Mouse (Mus musculus) bone marrow, adult 2 months (tissue): ENCODE measurements around the gene Scnn1b. TPM values are rescaled to one million over a fixed set of nuclear protein-coding genes. Genes with fewer than 3 reads are reported as not detected.

ENCODE experiments used
- H3K27ac ChIP-seq: fragments of 200-500 bp; 2 replicates; pipeline ENCODE4 v1.5.1; 2012; ENCODE audit warnings: low read depth, mild to moderate bottlenecking, control low read depth, inconsistent platforms, low read length; ENCODE audit not compliant: control insufficient read depth, poor library complexity, insufficient read depth
- H3K4me1 ChIP-seq: fragments of 200-500 bp; 2 replicates; pipeline ENCODE4 v1.6.1; 2011; ENCODE audit warnings: low read length; ENCODE audit not compliant: control insufficient read depth, insufficient read depth
- H3K4me3 ChIP-seq: fragments of 200-500 bp; replicated peaks from 2 replicates; pipeline ENCODE3; 2011; ENCODE audit warnings: mild to moderate bottlenecking, low read depth, low read length, control low read depth; ENCODE audit not compliant: control insufficient read depth
- CTCF ChIP-seq: fragments of 200-500 bp; IDR thresholded peaks from 2 replicates; pipeline ENCODE4 v1.5.1; 2011; ENCODE audit warnings: low read length, control low read depth; ENCODE audit not compliant: control insufficient read depth, insufficient read depth
- POLR2A ChIP-seq: fragments of 200-500 bp; IDR thresholded peaks from 2 replicates; pipeline ENCODE4 v1.6.1; 2011; ENCODE audit warnings: low read depth, mild to moderate bottlenecking, control low read depth, low read length, borderline replicate concordance; ENCODE audit not compliant: control insufficient read depth
- WGBS: fragments of 180-500 bp; shearing (Covaris S2); methylation state at CpG from one replicate; pipeline ENCODE4 v1.1.7; 2018; 5-methylcytosine and 5-hydroxymethylcytosine counted together
- polyA plus RNA-seq: library from polyadenylated mRNA; stranded (reverse); fragments of >200 nt; gene quantifications from 2 replicates; pipeline ENCODE4 v1.2.4, GENCODE M21; 2011; ENCODE audit warnings: low replicate concordance; ENCODE audit not compliant: missing spikeins, insufficient read depth, insufficient read length

Gene Scnn1b
- 0.77 TPM in 1 of 2 replicates, not detected in the other for polyA plus RNA-seq

DNA sequence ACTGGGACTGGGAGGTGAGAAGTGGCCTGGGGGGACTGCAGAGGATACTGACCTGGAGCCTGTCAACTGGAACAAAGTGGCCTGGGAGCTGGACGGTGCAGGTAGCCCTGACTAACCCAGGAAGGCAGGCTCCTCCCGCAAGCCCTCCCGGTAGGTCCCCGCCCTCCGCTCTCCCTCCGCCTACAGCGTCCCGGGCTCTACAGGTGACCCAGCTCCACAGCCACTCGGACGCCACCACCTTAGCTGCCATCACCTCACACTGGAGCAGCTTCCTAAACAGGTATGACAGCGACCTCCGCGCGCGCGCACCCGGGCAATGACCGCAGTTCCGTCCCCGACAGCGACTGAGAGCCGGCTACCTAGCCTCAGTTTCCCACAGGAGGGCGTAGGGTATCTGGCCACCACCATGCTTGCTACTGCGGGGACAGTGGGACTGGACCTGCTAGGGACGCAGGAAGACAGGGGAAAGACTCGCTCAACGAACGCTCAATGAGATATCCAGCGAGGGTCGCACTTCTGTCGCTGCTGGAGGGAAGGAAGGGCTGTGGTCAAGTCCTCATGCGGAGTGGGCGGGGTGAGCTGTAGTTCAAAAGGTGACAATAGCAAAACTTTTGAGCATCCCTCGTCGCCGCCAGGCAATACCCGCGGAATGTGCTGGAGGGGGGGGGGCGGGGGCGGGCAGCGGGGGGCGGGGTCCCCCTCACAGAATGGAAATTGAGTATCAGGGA is at the start of gene Scnn1b:
Gene Scnn1b (plus strand): TSS at position 181 of the 728 bp plus-strand sequence.
- no peak within 1 kb of the TSS for H3K27ac ChIP-seq
- 9% methylated on average over 42 of the region's 42 CpGs for WGBS
- no peaks in the 10 kb centered on the region for H3K4me1 ChIP-seq
- no peak within 1 kb of the TSS for H3K4me3 ChIP-seq
- no peak for TF ChIP-seq CTCF
- TF ChIP-seq POLR2A = no peak

GRCm38 (mm10) chr7:121821632-121822031 is 43.2 kb upstream of the Scnn1b start:
- no peak overlapping the region for H3K4me3 ChIP-seq
- WGBS = 81% methylated on average over 6 of the region's 6 CpGs
- no peak overlapping the region for H3K27ac ChIP-seq
- no peaks in the 10 kb centered on the region for H3K4me1 ChIP-seq
- no peak for TF ChIP-seq CTCF
- TF ChIP-seq POLR2A = no peak

GRCm38 (mm10) chr7:121828481-121828880 is 36.4 kb upstream of the Scnn1b start:
- no peak for TF ChIP-seq POLR2A
- TF ChIP-seq CTCF = no peak
- H3K4me1 ChIP-seq = no peaks in the 10 kb centered on the region
- no peak overlapping the region for H3K27ac ChIP-seq
- 75% methylated on average over 1 of the region's 1 CpGs for WGBS
- no peak overlapping the region for H3K4me3 ChIP-seq

DNA sequence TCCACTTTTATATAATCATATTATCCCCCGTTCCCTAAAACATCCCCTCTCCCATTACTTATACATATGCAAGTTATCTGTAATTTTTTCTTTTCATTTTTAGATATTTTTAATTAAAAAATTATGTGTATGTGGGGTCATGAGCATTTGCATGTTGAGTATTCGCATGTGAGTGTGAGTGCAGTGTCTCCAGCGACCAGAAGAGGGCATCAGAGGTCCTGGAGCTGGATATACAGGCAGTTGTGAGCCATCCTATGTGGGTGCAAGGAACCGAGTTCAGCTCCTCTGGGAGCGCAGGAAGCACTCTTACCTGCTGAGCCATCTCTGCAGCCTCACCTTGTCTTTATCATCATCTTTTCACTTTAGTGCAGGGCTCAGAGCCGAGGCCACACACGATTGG is 29.4 kb upstream of the Scnn1b start:
- Histone ChIP-seq H3K4me3 (no peak overlapping the region), H3K4me1 (no peaks in the 10 kb centered on the region), H3K27ac (no peak overlapping the region)
- TF ChIP-seq CTCF (0 out of 2 replicates have a peak, but pooled peaks have one; percentile 17), POLR2A (no peak)
- 79% methylated on average over 7 of the region's 7 CpGs for WGBS

- H3K4me3 ChIP-seq = no peak overlapping the region
- 84% methylated on average over 7 of the region's 7 CpGs for WGBS
- TF ChIP-seq CTCF (no peak), POLR2A (no peak)
- no peak overlapping the region for H3K27ac ChIP-seq
- H3K4me1 ChIP-seq = no peaks in the 10 kb centered on the region
Observed at GRCm38 (mm10) chr7:121836827-121837226, 28.0 kb upstream of the Scnn1b start.

DNA sequence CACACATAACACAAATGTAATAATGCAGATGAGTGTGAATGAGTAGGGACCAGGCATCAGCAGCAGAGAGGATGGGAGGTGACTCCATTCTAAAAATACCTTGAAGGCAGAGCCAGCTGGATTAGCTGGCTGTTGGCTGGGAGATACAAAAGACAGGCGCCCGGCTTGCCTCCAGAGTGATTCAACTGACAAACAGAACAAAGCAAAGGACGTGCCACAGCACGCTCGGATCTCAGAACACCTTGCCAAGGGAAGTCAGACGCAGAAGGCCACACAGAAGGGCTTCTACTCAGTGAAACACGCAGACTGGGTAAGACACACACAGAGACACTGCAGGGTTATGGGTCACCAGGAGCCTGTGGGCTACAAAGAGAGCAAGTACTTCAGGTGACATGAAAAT is 24.0 kb upstream of the Scnn1b start:
- Histone ChIP-seq H3K4me1 (no peaks in the 10 kb centered on the region), H3K4me3 (no peak overlapping the region), H3K27ac (no peak overlapping the region)
- WGBS = 83% methylated on average over 7 of the region's 7 CpGs
- TF ChIP-seq CTCF (no peak), POLR2A (no peak)

DNA sequence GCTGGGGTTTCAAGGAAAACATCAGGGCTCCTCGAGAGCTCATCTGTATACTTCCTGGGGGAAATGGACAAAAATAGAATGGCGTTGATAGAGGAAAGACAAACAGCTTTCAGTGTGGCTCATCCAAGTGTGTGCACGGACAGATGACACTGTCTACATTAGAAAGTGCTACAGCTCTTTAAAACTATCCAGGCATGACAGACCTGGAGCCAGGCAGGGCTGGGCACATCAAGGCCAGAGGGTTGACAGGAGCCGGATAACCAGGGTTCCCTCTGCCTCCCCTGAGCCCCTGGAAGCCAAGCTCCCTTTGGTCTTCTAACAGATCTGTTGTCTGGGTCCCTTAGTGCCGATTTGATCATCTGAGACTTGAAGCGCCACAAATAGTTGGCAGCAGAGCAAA is 22.6 kb upstream of the Scnn1b start:
- Histone ChIP-seq H3K27ac (no peak overlapping the region), H3K4me3 (no peak overlapping the region), H3K4me1 (no peaks in the 10 kb centered on the region)
- 56% methylated on average over 6 of the region's 6 CpGs for WGBS
- TF ChIP-seq CTCF = no peak
- no peak for TF ChIP-seq POLR2A

- H3K27ac ChIP-seq = no peak overlapping the region
- WGBS = 66% methylated on average over 6 of the region's 6 CpGs
- no peak overlapping the region for H3K4me3 ChIP-seq
- no peaks in the 10 kb centered on the region for H3K4me1 ChIP-seq
- TF ChIP-seq POLR2A (no peak), CTCF (no peak)
Observed at GRCm38 (mm10) chr7:121845964-121846363, 18.9 kb upstream of the Scnn1b start.

DNA sequence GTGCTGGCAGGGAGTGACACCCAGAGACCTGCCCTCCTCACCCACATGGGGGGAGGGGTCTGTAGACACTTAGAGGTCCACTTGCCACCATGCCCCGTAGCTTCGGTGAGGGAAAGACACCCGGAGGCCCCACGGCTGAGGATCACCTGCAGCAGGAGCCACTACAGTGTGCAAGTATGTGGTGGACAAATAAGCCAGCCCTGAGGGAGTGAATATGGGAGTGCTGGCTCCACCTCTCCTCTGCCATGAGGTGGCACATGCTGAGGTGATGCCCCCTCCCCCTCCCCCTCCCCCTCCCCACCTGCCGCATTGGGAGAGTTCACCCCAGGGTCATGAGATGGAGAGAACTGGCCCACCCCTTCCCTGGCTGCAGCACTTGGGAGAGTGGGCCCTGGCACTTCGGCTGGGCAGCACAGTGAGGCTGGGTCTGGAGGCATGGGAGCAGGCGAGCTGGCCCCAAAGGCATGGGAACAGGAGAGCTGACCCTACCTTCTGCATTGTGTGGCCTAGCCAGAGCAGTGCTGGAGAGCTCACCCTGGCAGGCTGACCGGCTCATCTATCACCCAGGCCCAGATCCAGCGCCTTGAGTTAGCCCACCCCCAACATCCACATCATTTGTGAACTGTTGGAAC is 16.2 kb upstream of the Scnn1b start:
- WGBS = 73% methylated on average over 9 of the region's 9 CpGs
- Histone ChIP-seq H3K4me3 (no peak overlapping the region), H3K27ac (no peak overlapping the region), H3K4me1 (no peaks in the 10 kb centered on the region)
- TF ChIP-seq POLR2A (no peak), CTCF (no peak)
